Mouse (Mus musculus): Measurements from ENCODE around the gene Prickle2. TPM values are rescaled to one million over a fixed set of nuclear protein-coding genes. Genes with fewer than 3 reads are reported as not detected.

Gene Prickle2
- polyA plus RNA-seq, 1 experiment from 2014 or later = 7.7 TPM

GRCm38 (mm10) chr6:92624306-92624705 lies 81.6 kb downstream of the Prickle2 start:
- Histone ChIP-seq H3K9ac (no peak overlapping the region), H3K4me1 (no peaks in the 10 kb centered on the region), H3K4me2 (no peak overlapping the region), H3K4me3 (replicated peaks) (no peak overlapping the region), H3K27ac (no peak overlapping the region), H3K27me3 (replicated peaks) (no peaks in the 10 kb centered on the region), H3K36me3 (no peaks in the 10 kb centered on the region), H3K9me3 (no peaks in the 10 kb centered on the region)
- WGBS = 66% methylated on average over 6 of the region's 6 CpGs
- no peak for ATAC-seq (ENCODE audit: insufficient read depth, low FRiP score, low read depth)

GRCm38 (mm10) chr6:92617183-92617582 lies 88.8 kb downstream of the Prickle2 start:
- Histone ChIP-seq H3K9ac (no peak overlapping the region), H3K27ac (no peak overlapping the region), H3K4me2 (no peak overlapping the region), H3K36me3 (no peaks in the 10 kb centered on the region), H3K27me3 (replicated peaks) (no peaks in the 10 kb centered on the region), H3K9me3 (no peaks in the 10 kb centered on the region), H3K4me1 (no peaks in the 10 kb centered on the region), H3K4me3 (replicated peaks) (no peak overlapping the region)
- WGBS = 66% methylated on average over 2 of the region's 2 CpGs
- ATAC-seq (ENCODE audit: insufficient read depth, low FRiP score, low read depth) = no peak

- no peak for ATAC-seq (ENCODE audit: insufficient read depth, low FRiP score, low read depth)
- Histone ChIP-seq H3K27ac (no peak overlapping the region), H3K4me3 (replicated peaks) (no peak overlapping the region), H3K9me3 (no peaks in the 10 kb centered on the region), H3K36me3 (no peaks in the 10 kb centered on the region), H3K4me2 (no peak overlapping the region), H3K9ac (no peak overlapping the region), H3K27me3 (replicated peaks) (no peaks in the 10 kb centered on the region), H3K4me1 (no peaks in the 10 kb centered on the region)
- WGBS = 86% methylated on average over 3 of the region's 3 CpGs
Observed at GRCm38 (mm10) chr6:92614771-92615170, 91.2 kb downstream of the Prickle2 start.

- no peaks in the 10 kb centered on the region for H3K27me3 ChIP-seq (replicated peaks)
- ATAC-seq (ENCODE audit: insufficient read depth, low FRiP score, low read depth) = no peak
- H3K9me3 ChIP-seq = no peaks in the 10 kb centered on the region
- 55% methylated on average over 2 of the region's 2 CpGs for WGBS
- no peak overlapping the region for H3K9ac ChIP-seq
- no peak overlapping the region for H3K27ac ChIP-seq
- H3K4me1 ChIP-seq = peaks cover 9% of the 10 kb centered on the region; the same call in 1 of the 2 replicates
- H3K4me3 ChIP-seq (replicated peaks) = no peak overlapping the region
- H3K4me2 ChIP-seq = no peak overlapping the region
- no peaks in the 10 kb centered on the region for H3K36me3 ChIP-seq
Observed at GRCm38 (mm10) chr6:92612151-92612769, 93.7 kb downstream of the Prickle2 start.

- H3K27me3 ChIP-seq (replicated peaks) = no peaks in the 10 kb centered on the region
- H3K4me2 ChIP-seq = no peak overlapping the region
- peak overlapping the region; percentile 66; the same call in 1 of the 2 replicates for H3K27ac ChIP-seq
- peak; percentile 35; the same call in 1 of the 2 replicates for ATAC-seq (ENCODE audit: insufficient read depth, low FRiP score, low read depth)
- H3K4me1 ChIP-seq = peaks cover 16% of the 10 kb centered on the region; the same call in 1 of the 2 replicates
- H3K36me3 ChIP-seq = no peaks in the 10 kb centered on the region
- whole genome bisulfite sequencing = 33% methylated on average over 9 of the region's 9 CpGs
- no peak overlapping the region for H3K9ac ChIP-seq
- H3K9me3 ChIP-seq = no peaks in the 10 kb centered on the region
- no peak overlapping the region for H3K4me3 ChIP-seq (replicated peaks)
Observed at GRCm38 (mm10) chr6:92609682-92610235, 96.2 kb downstream of the Prickle2 start.

- H3K9ac ChIP-seq = no peak overlapping the region
- H3K4me2 ChIP-seq = no peak overlapping the region
- no peaks in the 10 kb centered on the region for H3K9me3 ChIP-seq
- peak overlapping the region; percentile 66 for H3K27ac ChIP-seq
- WGBS = 59% methylated on average over 3 of the region's 3 CpGs
- no peak overlapping the region for H3K4me3 ChIP-seq (replicated peaks)
- peak; percentile 39; the same call in 1 of the 2 replicates for ATAC-seq (ENCODE audit: insufficient read depth, low FRiP score, low read depth)
- H3K4me1 ChIP-seq = peaks cover 16% of the 10 kb centered on the region; the same call in 1 of the 2 replicates
- H3K36me3 ChIP-seq = no peaks in the 10 kb centered on the region
- no peaks in the 10 kb centered on the region for H3K27me3 ChIP-seq (replicated peaks)
Observed at GRCm38 (mm10) chr6:92609078-92609477, 96.9 kb downstream of the Prickle2 start.

GRCm38 (mm10) chr6:92605156-92605555 lies 100.8 kb downstream of the Prickle2 start:
- ATAC-seq (ENCODE audit: insufficient read depth, low FRiP score, low read depth) = no peak
- no peak overlapping the region for H3K9ac ChIP-seq
- no peaks in the 10 kb centered on the region for H3K27me3 ChIP-seq (replicated peaks)
- no peak overlapping the region for H3K4me2 ChIP-seq
- WGBS = 22% methylated on average over 2 of the region's 2 CpGs
- H3K36me3 ChIP-seq = no peaks in the 10 kb centered on the region
- H3K4me3 ChIP-seq (replicated peaks) = no peak overlapping the region
- H3K9me3 ChIP-seq = no peaks in the 10 kb centered on the region
- peak overlapping the region; percentile 48; the same call in 1 of the 2 replicates for H3K27ac ChIP-seq
- peaks cover 16% of the 10 kb centered on the region; the same call in 1 of the 2 replicates for H3K4me1 ChIP-seq

- Histone ChIP-seq H3K9ac (no peak overlapping the region), H3K4me2 (no peak overlapping the region), H3K4me1 (no peaks in the 10 kb centered on the region), H3K36me3 (no peaks in the 10 kb centered on the region), H3K27ac (no peak overlapping the region), H3K4me3 (replicated peaks) (no peak overlapping the region), H3K9me3 (no peaks in the 10 kb centered on the region), H3K27me3 (replicated peaks) (no peaks in the 10 kb centered on the region)
- 76% methylated on average over 3 of the region's 3 CpGs for WGBS
- no peak for ATAC-seq (ENCODE audit: insufficient read depth, low FRiP score, low read depth)
Observed at GRCm38 (mm10) chr6:92596340-92596739, 109.6 kb downstream of the Prickle2 start.

- WGBS = 60% methylated on average over 5 of the region's 5 CpGs
- H3K4me1 ChIP-seq = no peaks in the 10 kb centered on the region
- no peaks in the 10 kb centered on the region for H3K36me3 ChIP-seq
- H3K4me2 ChIP-seq = no peak overlapping the region
- no peak overlapping the region for H3K9ac ChIP-seq
- no peak overlapping the region for H3K27ac ChIP-seq
- ATAC-seq (ENCODE audit: insufficient read depth, low FRiP score, low read depth) = no peak
- no peak overlapping the region for H3K4me3 ChIP-seq (replicated peaks)
- H3K9me3 ChIP-seq = no peaks in the 10 kb centered on the region
- no peaks in the 10 kb centered on the region for H3K27me3 ChIP-seq (replicated peaks)
Observed at GRCm38 (mm10) chr6:92589381-92590065, 116.4 kb downstream of the Prickle2 start.

GRCm38 (mm10) chr6:92584026-92584425 lies 121.9 kb downstream of the Prickle2 start:
- no peaks in the 10 kb centered on the region for H3K9me3 ChIP-seq
- H3K4me3 ChIP-seq (replicated peaks) = no peak overlapping the region
- no peak overlapping the region for H3K9ac ChIP-seq
- H3K4me2 ChIP-seq = no peak overlapping the region
- H3K27ac ChIP-seq = no peak overlapping the region
- ATAC-seq (ENCODE audit: insufficient read depth, low FRiP score, low read depth) = no peak
- no peaks in the 10 kb centered on the region for H3K36me3 ChIP-seq
- no peaks in the 10 kb centered on the region for H3K4me1 ChIP-seq
- 47% methylated on average over 1 of the region's 1 CpGs for WGBS
- no peaks in the 10 kb centered on the region for H3K27me3 ChIP-seq (replicated peaks)

GRCm38 (mm10) chr6:92575227-92575626 lies 130.7 kb downstream of the Prickle2 start:
- H3K27ac ChIP-seq = no peak overlapping the region
- H3K4me3 ChIP-seq (replicated peaks) = no peak overlapping the region
- ATAC-seq (ENCODE audit: insufficient read depth, low FRiP score, low read depth) = no peak
- no peaks in the 10 kb centered on the region for H3K27me3 ChIP-seq (replicated peaks)
- no peak overlapping the region for H3K9ac ChIP-seq
- H3K4me1 ChIP-seq = 0 out of 2 replicates have a peak, but pooled peaks cover 3% of the 10 kb centered on the region
- H3K4me2 ChIP-seq = no peak overlapping the region
- H3K9me3 ChIP-seq = no peaks in the 10 kb centered on the region
- WGBS = 44% methylated on average over 4 of the region's 4 CpGs
- H3K36me3 ChIP-seq = no peaks in the 10 kb centered on the region

- no peak for ATAC-seq (ENCODE audit: insufficient read depth, low FRiP score, low read depth)
- no peak overlapping the region for H3K9ac ChIP-seq
- H3K27me3 ChIP-seq (replicated peaks) = no peaks in the 10 kb centered on the region
- no peaks in the 10 kb centered on the region for H3K36me3 ChIP-seq
- no peak overlapping the region for H3K27ac ChIP-seq
- WGBS = 80% methylated on average over 3 of the region's 3 CpGs
- no peak overlapping the region for H3K4me2 ChIP-seq
- H3K4me3 ChIP-seq (replicated peaks) = no peak overlapping the region
- 0 out of 2 replicates have a peak, but pooled peaks cover 3% of the 10 kb centered on the region for H3K4me1 ChIP-seq
- no peaks in the 10 kb centered on the region for H3K9me3 ChIP-seq
Observed at GRCm38 (mm10) chr6:92572139-92572538, 133.8 kb downstream of the Prickle2 start.
